Mouse (Mus musculus): ENCODE data around the gene Pabpn1l. TPM values are rescaled to one million over a fixed set of nuclear protein-coding genes. Genes with fewer than 3 reads are reported as not detected.
A peak's percentile ranks its signal among the peaks of the same experiment; 100 is the strongest.
"Not testable (repeated sequence)": the region's sequence is repeated elsewhere in the genome, so short reads cannot be mapped to it uniquely, and the experiment has no call there.

The Pabpn1l gene
- total RNA-seq, 2 experiments from 2014 or later = not detected

DNA sequence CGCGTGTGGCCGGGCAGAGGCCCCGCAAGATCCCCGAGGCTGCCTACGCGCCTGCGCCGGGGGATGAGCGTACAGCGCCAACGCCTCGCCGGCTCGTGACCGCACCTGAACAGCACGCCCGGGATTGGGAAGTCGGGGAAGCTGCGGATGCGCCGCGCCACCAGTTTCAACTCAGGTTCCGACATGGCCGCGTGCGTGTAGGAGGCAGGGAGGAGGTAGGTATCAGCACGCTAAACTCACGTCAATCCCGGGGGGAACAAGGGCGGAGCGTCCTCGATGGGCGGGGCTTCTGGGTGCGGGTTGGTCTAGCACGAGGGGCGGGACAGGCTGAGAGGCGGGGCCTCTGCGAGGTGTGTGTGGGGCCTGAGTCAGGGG is 45.9 kb downstream of the Pabpn1l start, which contains the start of gene Aprt:
Gene Aprt, minus strand, starts transcription at position 262 of the 375 bp plus-strand sequence.
- DNase-seq (ENCODE audit: low spot score in 2 of 2) = peak; percentile 89 to 92

DNA sequence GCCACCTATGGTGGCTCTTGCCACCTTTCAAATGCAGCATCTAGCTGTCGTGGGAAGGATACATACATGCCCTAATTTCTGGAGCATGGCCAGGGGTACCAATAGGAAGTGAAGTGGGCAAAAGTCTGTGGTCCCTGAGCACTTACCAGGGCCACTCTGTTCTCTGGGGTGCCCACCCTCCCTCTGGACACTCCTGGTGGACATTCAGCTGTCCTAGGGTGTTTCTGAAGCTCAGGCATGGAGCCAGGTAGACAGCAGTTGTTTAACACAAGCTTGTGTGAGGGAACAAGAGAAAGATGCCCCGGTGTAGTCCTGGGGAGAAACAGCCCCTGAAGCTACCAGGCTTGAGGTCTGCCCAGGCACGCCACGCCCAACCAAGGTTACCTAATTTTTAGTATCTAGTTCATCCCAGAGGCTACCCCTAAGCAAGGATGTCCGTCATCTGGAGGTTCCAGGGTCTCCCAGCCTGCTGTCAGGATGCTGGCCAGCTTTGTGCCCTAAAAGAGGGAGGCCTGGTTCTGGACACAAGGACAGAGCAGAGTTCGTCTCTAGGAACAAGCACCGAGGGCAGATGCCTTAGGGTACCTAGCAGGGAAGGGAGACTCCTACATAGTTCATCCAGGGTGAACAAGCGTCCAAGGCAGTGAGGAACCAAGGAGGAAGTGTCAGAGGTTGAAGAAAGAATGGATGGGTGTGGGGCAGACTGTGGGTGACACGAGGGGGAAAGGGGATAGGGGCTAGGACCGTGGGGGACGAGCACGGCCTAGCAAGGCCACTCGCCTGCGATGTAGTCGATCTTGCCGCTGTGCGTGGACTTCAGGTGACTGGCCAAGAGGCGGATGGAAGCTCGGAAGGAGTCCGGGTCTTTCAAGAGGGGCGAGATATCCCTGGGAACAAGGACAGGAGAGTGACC is 46.5 kb downstream of the Pabpn1l start:
- DNase-seq (ENCODE audit: low spot score in 2 of 2) = no peak

DNA sequence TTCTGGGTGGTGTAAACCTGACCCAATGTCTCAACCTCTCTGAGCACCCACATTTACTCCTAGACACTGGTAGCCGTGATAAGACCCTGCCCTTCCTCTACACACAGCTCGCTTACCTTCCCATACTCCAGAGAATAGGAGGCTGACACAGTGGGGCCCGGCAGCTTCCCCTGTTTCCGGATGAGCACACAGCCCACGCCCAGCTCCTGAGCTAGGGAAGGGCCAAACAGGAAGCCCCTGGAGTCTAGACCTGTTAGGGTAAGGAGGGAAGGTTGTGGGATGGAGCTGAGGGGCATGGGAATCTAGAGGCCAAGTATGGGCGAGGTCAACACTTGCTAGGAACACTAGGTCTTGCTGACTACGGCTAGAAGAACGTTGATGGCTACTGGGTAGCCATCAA is 47.3 kb downstream of the Pabpn1l start:
- no peak for DNase-seq (ENCODE audit: low spot score in 2 of 2)

DNA sequence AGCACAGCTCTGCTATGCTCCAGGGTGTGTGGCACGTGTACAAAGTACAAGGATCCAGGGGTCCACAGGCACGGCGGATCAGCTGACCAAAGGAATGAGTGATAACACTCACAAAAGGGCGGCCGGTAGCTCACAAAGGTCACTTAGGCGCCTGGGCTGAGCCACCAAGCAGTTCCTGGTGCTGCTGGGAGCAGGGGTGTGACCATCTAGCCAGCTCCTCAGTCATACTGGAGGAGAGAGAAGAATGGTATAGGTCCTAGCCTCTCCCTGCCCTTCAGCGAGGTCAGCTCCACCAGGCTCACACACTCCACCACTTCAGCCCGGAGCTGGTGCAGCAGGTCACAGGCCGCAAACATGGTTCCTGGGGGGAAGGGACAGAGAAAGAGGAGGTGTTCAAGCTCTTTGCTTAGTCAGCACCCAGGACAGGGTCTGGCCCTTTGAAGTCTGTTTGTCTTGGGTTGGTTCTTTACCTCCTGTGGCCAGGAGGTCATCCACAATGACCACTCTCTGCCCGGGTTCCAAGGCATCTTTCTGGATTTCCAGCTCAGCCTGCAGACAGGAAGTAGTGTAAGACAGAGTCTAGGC is 47.8 kb downstream of the Pabpn1l start:
- DNase-seq (ENCODE audit: low spot score in 2 of 2) = no peak

DNA sequence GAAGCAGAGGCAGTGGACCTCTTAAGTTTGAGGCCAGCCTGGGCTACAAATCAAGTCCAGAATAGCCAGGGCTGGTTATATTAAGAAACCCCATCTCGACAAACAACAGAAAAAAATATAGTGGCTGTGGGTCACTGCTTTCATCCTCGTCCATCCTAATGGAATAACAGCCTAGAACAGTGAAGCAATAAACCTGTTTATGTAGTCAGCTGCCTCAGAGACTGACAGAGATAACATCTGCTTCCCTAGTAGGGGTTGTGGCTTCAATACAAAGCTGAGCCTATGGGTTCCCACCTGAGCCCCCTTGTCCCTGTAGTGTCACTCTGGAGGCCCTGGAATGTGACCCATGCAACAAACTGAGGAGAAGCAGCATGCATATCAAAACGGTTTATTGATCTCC is 48.3 kb downstream of the Pabpn1l start:
- no peak for DNase-seq (ENCODE audit: low spot score in 2 of 2)

DNA sequence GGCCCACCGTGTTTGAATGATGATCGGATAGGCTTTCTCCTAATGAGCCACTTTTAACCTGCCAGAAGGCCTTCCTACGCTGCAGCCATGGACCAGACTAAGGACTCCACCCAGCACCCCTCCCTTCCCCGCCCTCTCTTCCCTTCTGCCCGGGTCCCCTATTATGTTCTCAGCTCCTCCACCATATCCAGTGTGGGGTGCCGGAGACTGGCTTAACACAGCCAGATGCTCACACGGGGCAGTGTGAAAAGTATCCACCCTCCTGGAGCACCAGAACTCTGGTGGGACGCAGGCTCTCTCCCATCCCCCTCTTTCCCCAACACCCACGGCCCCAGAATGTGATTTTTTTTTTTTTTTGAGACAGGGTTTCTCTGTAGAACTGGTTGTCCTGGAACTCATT is 49.0 kb downstream of the Pabpn1l start:
- DNase-seq (ENCODE audit: low spot score in 2 of 2) = no peak

DNA sequence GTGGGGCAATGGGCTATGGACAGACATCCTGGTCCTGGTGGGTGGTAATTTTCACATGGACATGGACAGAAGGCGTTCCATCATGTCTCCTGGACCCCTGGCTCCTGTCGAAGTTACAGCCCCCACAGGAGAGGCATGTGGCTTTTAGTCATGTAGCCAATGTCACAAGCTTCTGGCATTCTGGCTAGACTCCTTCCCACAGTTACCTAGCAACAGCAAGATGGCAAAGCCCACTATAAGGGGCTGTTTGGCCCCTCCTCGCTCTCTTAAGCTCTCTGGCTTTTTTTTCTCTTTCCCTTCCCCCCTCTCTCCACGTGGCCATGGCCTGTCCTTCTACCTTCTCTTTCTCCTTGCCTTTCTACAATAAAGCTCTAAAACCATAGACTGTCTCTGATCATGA is 49.4 kb downstream of the Pabpn1l start:
- not testable (repeated sequence) for DNase-seq (ENCODE audit: low spot score in 2 of 2)

DNA sequence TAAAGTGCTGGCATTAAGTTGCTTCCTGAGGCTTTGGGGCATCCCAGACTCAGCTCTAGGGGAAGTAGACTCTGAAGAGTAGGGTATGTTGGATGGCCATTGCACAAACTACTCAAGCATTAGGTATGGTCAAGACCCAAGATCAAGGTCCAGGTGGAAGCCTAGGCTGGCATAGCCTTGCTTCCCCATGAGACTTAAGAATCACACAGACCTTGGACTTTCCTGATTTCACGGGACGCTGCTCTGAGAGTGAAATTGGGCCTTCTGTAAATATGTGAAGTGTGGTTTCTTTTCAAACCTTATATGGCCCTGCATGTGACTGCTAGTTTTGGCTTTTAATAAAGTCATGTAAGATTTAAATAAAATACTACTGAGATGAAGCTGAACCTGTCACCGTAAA is 49.8 kb downstream of the Pabpn1l start:
- no peak for DNase-seq (ENCODE audit: low spot score in 2 of 2)

DNA sequence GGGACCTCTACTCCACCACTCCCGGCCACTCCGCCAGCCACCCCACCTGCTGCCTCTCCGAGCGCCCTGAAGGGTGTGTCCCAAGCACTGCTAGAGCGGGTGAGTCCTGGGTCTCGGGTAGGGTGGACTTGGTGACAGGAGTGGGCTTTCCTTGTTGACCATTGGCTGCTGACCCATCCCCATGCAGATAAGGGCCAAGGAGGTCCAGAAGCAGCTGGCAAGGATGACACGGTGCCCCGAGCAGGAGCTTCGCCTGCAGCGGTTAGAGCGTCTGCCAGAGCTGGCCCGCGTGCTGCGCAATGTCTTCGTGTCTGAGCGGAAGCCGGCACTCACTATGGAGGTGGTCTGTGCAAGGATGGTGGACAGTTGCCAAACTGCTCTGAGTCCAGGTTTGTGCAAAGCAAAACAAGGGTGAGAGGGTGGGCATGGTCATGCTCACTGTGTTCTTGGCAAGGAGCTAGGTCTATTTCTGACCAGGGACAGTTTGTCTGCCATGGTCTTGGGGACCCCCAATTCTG is 50.7 kb downstream of the Pabpn1l start:
- DNase-seq (ENCODE audit: low spot score in 2 of 2) = no peak

DNA sequence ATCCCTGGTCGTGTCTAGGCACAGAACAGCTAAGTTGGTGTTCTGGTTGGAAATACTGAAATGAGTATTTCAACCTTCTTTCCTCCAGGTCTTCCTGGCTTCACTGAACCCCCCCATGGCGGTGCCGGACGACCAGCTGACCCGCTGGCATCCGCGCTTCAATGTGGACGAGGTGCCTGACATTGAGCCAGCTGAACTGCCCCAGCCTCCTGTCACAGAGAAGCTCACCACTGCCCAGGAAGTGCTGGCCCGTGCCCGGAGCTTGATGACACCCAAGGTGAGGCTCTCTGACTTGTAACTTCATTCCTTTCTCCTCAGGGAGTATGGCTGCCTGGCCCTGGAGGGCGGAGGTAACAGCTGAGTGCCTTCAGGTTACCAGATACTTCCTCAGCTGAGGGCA is 51.4 kb downstream of the Pabpn1l start:
- DNase-seq (ENCODE audit: low spot score in 2 of 2) = no peak

DNA sequence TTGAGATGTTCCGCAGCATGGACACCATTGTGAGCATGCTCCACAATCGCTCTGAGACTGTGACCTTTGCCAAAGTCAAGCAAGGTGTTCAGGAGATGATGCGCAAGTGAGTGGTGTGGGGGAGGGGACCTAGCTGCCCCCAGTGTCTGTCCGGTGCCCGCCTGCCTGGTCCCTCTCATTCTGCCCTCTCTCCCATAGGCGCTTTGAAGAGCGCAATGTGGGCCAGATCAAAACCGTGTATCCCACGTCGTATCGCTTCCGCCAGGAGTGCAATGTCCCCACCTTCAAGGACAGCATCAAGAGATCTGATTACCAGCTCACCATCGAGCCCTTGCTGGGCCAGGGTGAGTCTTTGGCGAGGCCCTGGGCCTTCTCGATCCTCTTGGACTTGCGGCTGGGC is 52.5 kb downstream of the Pabpn1l start:
- no peak for DNase-seq (ENCODE audit: low spot score in 2 of 2)

Small RNA genes within 50 kb of the gene (microRNA-seq; reads per million reads assigned to microRNA genes)
- gene Mir6396 = 0 reads per million in 2 experiments

Other genes with a start within 250 kb of the Pabpn1l start
- gene Zc3h18, start 246.1 kb downstream of the Pabpn1l start, total RNA-seq (2021) = 10 to 100 TPM; 37.4 TPM
- not detected for gene Il17c, start 200.7 kb downstream of the Pabpn1l start, total RNA-seq (2021)
- gene Cyba, start 189.8 kb downstream of the Pabpn1l start, total RNA-seq (2021) = 10 to 100 TPM; 11.6 to 12.8 TPM
- 10 to 100 TPM; 50.9 to 56.4 TPM for gene Mvd, start 179.3 kb downstream of the Pabpn1l start, total RNA-seq (2021)
- not detected for gene Snai3, start 162.0 kb downstream of the Pabpn1l start, total RNA-seq (2021)
- 10 to 100 TPM; 19.7 to 23.5 TPM for gene Rnf166, start 146.7 kb downstream of the Pabpn1l start, total RNA-seq (2021)
- 10 to 100 TPM; 35.1 to 36.0 TPM for gene Ctu2, start 146.6 kb downstream of the Pabpn1l start, total RNA-seq (2021)
- gene Piezo1, start 71.4 kb downstream of the Pabpn1l start, total RNA-seq (2021) = 1 to 10 TPM; 8.2 to 8.9 TPM
- 1 to 10 TPM; 3.0 to 5.0 TPM for gene Cdt1, start 54.7 kb downstream of the Pabpn1l start, total RNA-seq (2021)
- 10 to 100 TPM; 91.6 to 94.0 TPM for gene Aprt, start 45.8 kb downstream of the Pabpn1l start, total RNA-seq (2021)
- 10 to 100 TPM; 10.6 to 10.7 TPM for gene Galns, start 11.3 kb downstream of the Pabpn1l start, total RNA-seq (2021)
- gene Trappc2l, start 11.1 kb downstream of the Pabpn1l start, total RNA-seq (2021) = 10 to 100 TPM; 75.6 to 79.9 TPM
- 10 to 100 TPM; 23.4 to 25.7 TPM for gene Cbfa2t3, start 76.4 kb upstream of the Pabpn1l start, total RNA-seq (2021)
- 10 to 100 TPM; 15.7 to 16.3 TPM for gene Acsf3, start 152.7 kb upstream of the Pabpn1l start, total RNA-seq (2021)
- gene Cdh15, start 225.2 kb upstream of the Pabpn1l start, total RNA-seq (2021) = 1 to 10 TPM; 1.5 TPM

All from layer of hippocampus, postnatal 10 days (tissue).